Mouse (Mus musculus): Measurements from ENCODE around the gene Ninj2. TPM values are rescaled to one million over a fixed set of nuclear protein-coding genes. Genes with fewer than 3 reads are reported as not detected.

The Ninj2 gene
- polyA plus RNA-seq, 1 experiment from 2014 or later: not detected

DNA sequence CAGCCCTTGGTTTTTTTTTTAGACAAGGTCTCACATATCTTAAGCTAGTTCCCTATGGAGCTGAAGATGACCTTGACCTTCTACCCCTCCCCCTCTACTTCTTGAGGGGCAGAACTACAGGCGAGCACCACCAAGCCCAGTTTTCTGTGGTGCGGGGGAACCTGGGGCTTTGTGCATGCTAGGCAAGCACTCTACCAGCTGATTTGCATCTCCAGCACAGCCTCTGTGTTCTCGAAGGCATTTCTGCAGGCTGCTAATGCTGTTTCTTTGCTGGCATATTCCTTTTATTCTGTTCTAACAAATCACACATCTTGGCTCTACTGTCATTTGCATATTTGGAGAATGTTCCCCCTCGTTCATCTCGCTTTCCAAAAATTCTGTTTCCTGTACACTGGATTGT lies 6.2 kb downstream of the Ninj2 start:
- no peak for ATAC-seq (ENCODE audit: low FRiP score, low read depth)
- no peaks in the 10 kb centered on the region for H3K27me3 ChIP-seq
- H3K27ac ChIP-seq (replicated peaks): no peak overlapping the region

DNA sequence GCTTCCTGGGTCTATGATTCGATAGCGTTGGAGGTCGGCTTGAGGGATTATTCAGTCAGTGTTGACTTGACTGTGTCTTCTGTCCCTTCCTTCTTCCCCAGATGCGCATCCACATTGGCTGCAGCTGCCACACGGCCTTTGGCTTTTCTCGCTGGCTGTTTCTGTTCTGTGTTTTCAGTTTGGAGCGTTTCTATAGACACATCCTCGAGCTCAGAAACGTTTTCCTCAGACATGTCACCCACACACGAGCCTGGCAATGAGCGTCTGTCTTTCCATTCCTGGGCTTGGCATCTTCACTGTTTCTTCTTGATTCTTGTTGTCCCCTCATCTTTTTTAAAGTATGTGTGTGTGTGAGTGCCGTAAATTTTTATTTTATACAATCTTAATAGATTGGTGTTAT lies 8.1 kb downstream of the Ninj2 start:
- Histone ChIP-seq H3K27ac (replicated peaks) (no peak overlapping the region), H3K4me1 (replicated peaks) (no peaks in the 10 kb centered on the region), H3K9ac (no peak overlapping the region), H3K4me2 (no peak overlapping the region), H3K4me3 (no peak overlapping the region), H3K36me3 (no peaks in the 10 kb centered on the region), H3K9me3 (no peaks in the 10 kb centered on the region), H3K27me3 (no peaks in the 10 kb centered on the region)
- no peak for ATAC-seq (ENCODE audit: low FRiP score, low read depth)
- WGBS: 82% methylated on average over 12 of the region's 12 CpGs

More for the DNA sequence above, 6.2 kb downstream of the Ninj2 start:
- Histone ChIP-seq H3K9me3 (no peaks in the 10 kb centered on the region), H3K4me3 (no peak overlapping the region), H3K4me1 (replicated peaks) (no peaks in the 10 kb centered on the region), H3K4me2 (no peak overlapping the region), H3K36me3 (no peaks in the 10 kb centered on the region), H3K9ac (no peak overlapping the region)
- 81% methylated on average over 5 of the region's 5 CpGs for WGBS

GRCm38 (mm10) chr6:120101996-120102395 lies 8.8 kb downstream of the Ninj2 start:
- ATAC-seq (ENCODE audit: low FRiP score, low read depth): no peak
- Histone ChIP-seq H3K4me1 (replicated peaks) (no peaks in the 10 kb centered on the region), H3K9me3 (no peaks in the 10 kb centered on the region), H3K4me3 (no peak overlapping the region), H3K27me3 (no peaks in the 10 kb centered on the region), H3K27ac (replicated peaks) (no peak overlapping the region), H3K9ac (no peak overlapping the region), H3K4me2 (no peak overlapping the region), H3K36me3 (no peaks in the 10 kb centered on the region)
- 96% methylated on average over 6 of the region's 6 CpGs for WGBS

- Histone ChIP-seq H3K4me1 (replicated peaks) (no peaks in the 10 kb centered on the region), H3K9me3 (no peaks in the 10 kb centered on the region), H3K36me3 (no peaks in the 10 kb centered on the region), H3K27ac (replicated peaks) (no peak overlapping the region), H3K4me2 (no peak overlapping the region), H3K27me3 (no peaks in the 10 kb centered on the region), H3K9ac (no peak overlapping the region), H3K4me3 (no peak overlapping the region)
- ATAC-seq (ENCODE audit: low FRiP score, low read depth): no peak
- 54% methylated on average over 1 of the region's 1 CpGs for WGBS
These were observed 10.0 kb downstream of the Ninj2 start for GRCm38 (mm10) chr6:120103104-120103503.

DNA sequence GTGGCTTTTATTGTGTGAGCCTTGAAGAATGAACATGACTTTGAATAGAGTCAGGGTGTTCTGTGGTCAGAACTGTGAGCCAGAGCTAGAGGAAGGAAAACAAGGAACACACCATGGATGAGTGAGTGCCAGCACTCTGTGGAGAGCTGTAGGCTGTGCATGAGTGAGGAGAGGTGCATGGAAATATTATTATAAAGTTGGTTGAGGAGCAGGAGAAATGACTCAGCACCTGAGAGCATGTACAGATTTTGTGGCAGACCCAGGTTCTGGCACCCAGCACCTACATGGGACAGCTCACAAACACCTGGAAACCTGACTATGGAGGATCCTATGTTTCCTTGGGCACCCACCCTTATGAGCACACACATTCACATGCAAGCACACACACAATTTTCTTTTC lies 11.9 kb downstream of the Ninj2 start:
- Histone ChIP-seq H3K4me1 (replicated peaks) (peaks cover 4% of the 10 kb centered on the region; the same call in 1 of the 2 replicates), H3K27me3 (no peaks in the 10 kb centered on the region), H3K36me3 (no peaks in the 10 kb centered on the region), H3K4me2 (no peak overlapping the region), H3K27ac (replicated peaks) (no peak overlapping the region), H3K9ac (no peak overlapping the region), H3K9me3 (no peaks in the 10 kb centered on the region), H3K4me3 (no peak overlapping the region)
- no peak for ATAC-seq (ENCODE audit: low FRiP score, low read depth)

GRCm38 (mm10) chr6:120107586-120107985 lies 14.4 kb downstream of the Ninj2 start:
- no peaks in the 10 kb centered on the region for H3K9me3 ChIP-seq
- no peak for ATAC-seq (ENCODE audit: low FRiP score, low read depth)
- H3K27ac ChIP-seq (replicated peaks): no peak overlapping the region
- peaks cover 14% of the 10 kb centered on the region for H3K4me1 ChIP-seq (replicated peaks)
- no peaks in the 10 kb centered on the region for H3K36me3 ChIP-seq
- no peak overlapping the region for H3K9ac ChIP-seq
- H3K4me3 ChIP-seq: no peak overlapping the region
- no peak overlapping the region for H3K4me2 ChIP-seq
- 63% methylated on average over 5 of the region's 5 CpGs for WGBS
- no peaks in the 10 kb centered on the region for H3K27me3 ChIP-seq

- no peak overlapping the region for H3K4me2 ChIP-seq
- 80% methylated on average over 6 of the region's 6 CpGs for WGBS
- no peaks in the 10 kb centered on the region for H3K27me3 ChIP-seq
- H3K4me1 ChIP-seq (replicated peaks): peaks cover 15% of the 10 kb centered on the region
- H3K9ac ChIP-seq: no peak overlapping the region
- H3K27ac ChIP-seq (replicated peaks): no peak overlapping the region
- no peaks in the 10 kb centered on the region for H3K9me3 ChIP-seq
- ATAC-seq (ENCODE audit: low FRiP score, low read depth): no peak
- no peak overlapping the region for H3K4me3 ChIP-seq
- H3K36me3 ChIP-seq: no peaks in the 10 kb centered on the region
These were observed 14.9 kb downstream of the Ninj2 start for GRCm38 (mm10) chr6:120108061-120108460.

DNA sequence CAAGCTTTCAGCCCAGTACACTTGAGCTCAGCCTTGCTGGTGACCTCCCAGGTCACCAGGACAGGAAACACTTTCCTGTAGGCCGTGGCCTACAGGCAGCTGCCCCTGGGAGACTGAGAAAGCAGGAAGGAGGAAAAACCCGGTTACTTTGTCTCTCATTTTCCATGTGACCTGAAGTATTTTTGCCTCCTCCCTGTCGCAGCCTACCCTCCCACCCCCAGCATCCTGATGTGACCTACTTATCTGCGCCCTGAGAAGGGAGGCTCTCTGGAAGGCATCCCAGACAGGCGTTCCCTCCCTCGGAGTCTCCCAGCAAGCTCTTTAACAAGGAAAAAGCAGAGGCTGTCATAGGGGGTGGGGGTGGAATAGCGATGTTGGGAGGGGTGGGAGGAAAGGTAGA lies 16.0 kb downstream of the Ninj2 start:
- Histone ChIP-seq H3K27ac (replicated peaks) (no peak overlapping the region), H3K36me3 (no peaks in the 10 kb centered on the region), H3K9ac (no peak overlapping the region), H3K4me3 (no peak overlapping the region), H3K4me2 (no peak overlapping the region), H3K9me3 (no peaks in the 10 kb centered on the region), H3K27me3 (no peaks in the 10 kb centered on the region), H3K4me1 (replicated peaks) (peaks cover 15% of the 10 kb centered on the region)
- WGBS: 28% methylated on average over 7 of the region's 7 CpGs
- ATAC-seq (ENCODE audit: low FRiP score, low read depth): no peak

DNA sequence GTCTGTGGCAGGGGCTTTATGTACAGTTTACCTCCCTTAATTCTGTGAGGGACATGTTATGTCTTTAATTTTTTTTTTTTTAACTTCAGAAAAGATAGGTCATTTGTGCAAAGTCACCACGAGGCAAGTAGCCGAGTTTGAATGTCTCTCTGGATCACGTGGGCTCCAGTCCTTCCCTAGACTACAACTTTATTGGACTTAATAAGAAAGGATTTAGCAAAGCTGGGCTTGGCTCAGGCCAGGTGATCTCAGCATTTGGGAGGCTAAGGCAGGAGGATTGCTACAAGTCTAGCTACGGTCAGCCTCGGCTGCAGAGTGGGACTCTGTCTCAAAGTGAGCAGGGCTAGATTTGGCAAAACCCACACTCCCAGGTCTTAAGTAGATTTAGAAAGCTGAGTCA lies 16.8 kb downstream of the Ninj2 start:
- peaks cover 21% of the 10 kb centered on the region for H3K4me1 ChIP-seq (replicated peaks)
- 84% methylated on average over 5 of the region's 5 CpGs for WGBS
- no peak overlapping the region for H3K4me2 ChIP-seq
- H3K27me3 ChIP-seq: no peaks in the 10 kb centered on the region
- H3K9me3 ChIP-seq: no peaks in the 10 kb centered on the region
- no peak overlapping the region for H3K4me3 ChIP-seq
- no peak for ATAC-seq (ENCODE audit: low FRiP score, low read depth)
- no peaks in the 10 kb centered on the region for H3K36me3 ChIP-seq
- H3K27ac ChIP-seq (replicated peaks): no peak overlapping the region
- H3K9ac ChIP-seq: no peak overlapping the region

GRCm38 (mm10) chr6:120110738-120111409 lies 17.7 kb downstream of the Ninj2 start:
- 76% methylated on average over 7 of the region's 7 CpGs for WGBS
- ATAC-seq (ENCODE audit: low FRiP score, low read depth): no peak
- H3K9ac ChIP-seq: no peak overlapping the region

DNA sequence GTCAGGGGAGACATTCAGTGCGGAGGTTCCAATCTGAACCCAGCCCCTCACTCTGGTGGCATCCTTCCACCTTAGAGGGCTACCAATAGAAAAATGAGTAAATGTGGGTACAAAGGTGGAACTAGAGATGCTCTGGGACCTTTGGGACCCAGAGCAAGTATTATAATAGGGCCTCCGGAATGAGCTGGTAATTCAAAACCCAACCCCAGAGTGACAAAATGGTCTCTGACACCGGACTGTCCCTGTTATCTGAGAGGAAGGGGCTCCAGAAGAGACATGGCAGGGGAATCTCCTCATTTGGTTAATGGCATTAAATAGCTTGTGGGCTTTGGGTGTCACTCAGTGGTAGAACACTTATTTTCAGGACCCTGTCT lies 18.2 kb downstream of the Ninj2 start:
- Histone ChIP-seq H3K4me2 (no peak overlapping the region), H3K27me3 (no peaks in the 10 kb centered on the region), H3K4me1 (replicated peaks) (peaks cover 21% of the 10 kb centered on the region), H3K9ac (no peak overlapping the region), H3K27ac (replicated peaks) (no peak overlapping the region), H3K4me3 (no peak overlapping the region), H3K9me3 (no peaks in the 10 kb centered on the region), H3K36me3 (no peaks in the 10 kb centered on the region)
- 77% methylated on average over 3 of the region's 3 CpGs for WGBS
- no peak for ATAC-seq (ENCODE audit: low FRiP score, low read depth)

More at GRCm38 (mm10) chr6:120110738-120111409, 17.7 kb downstream of the Ninj2 start:
- H3K4me1 ChIP-seq (replicated peaks): peaks cover 21% of the 10 kb centered on the region
- no peak overlapping the region for H3K4me2 ChIP-seq
- H3K27ac ChIP-seq (replicated peaks): no peak overlapping the region
- H3K27me3 ChIP-seq: no peaks in the 10 kb centered on the region
- no peaks in the 10 kb centered on the region for H3K36me3 ChIP-seq
- H3K4me3 ChIP-seq: no peak overlapping the region
- no peaks in the 10 kb centered on the region for H3K9me3 ChIP-seq

GRCm38 (mm10) chr6:120111984-120112803 lies 19.0 kb downstream of the Ninj2 start:
- Histone ChIP-seq H3K9me3 (no peaks in the 10 kb centered on the region), H3K9ac (no peak overlapping the region), H3K27ac (replicated peaks) (peak overlapping the region; percentile 69), H3K27me3 (no peaks in the 10 kb centered on the region), H3K36me3 (no peaks in the 10 kb centered on the region), H3K4me3 (peak overlapping the region; percentile 26; the same call in 1 of the 2 replicates), H3K4me1 (replicated peaks) (peaks cover 21% of the 10 kb centered on the region), H3K4me2 (peak overlapping the region; percentile 57)
- peak; percentile 92 for ATAC-seq (ENCODE audit: low FRiP score, low read depth)
- 8% methylated on average over 21 of the region's 22 CpGs for WGBS

All from hindbrain, embryonic 15.5 days (tissue).